Mouse (Mus musculus) frontal cortex, adult 2 months (tissue): ENCODE measurements at regions not wholly inside any gene's neighbourhood (a gene's known extent, or its start where the extent isn't known, plus 50 kb on each side); places are given as distances from the start of the nearest gene placed in this dataset.

Experiments
- DNase-seq, 2 experiments: peaks; one replicate each; pipeline ENCODE4 v3.0.0; 2022; ENCODE audit warnings: low spot score in 1 of 2; ENCODE audit errors: extremely low spot score in 1 of 2

- no peak for DNase-seq
Measured at GRCm38 (mm10) chr12:14930702-14931101, 778.8 kb upstream of the Fam84a start.

DNA sequence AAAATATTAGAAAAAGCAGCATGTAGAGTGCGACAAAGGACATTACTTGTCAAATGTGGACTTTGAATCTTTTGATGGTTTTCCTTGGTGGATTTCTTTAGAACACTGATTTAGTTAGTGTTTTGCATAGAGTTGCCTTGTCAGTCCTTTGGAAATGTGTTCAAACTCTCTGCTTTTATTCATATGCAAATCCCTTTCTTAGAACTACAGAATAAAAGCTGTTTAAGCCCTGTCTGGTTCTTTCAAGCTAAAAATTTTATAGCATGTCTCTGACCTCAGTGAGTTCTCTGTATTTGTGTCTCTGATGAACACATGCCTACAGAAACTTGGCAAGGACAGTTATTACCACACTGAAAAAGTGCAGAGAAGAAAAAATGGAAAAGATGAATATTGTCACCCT, 775.7 kb upstream of the Fam84a start:
- no peak for DNase-seq

- no peak for DNase-seq
Measured at GRCm38 (mm10) chr12:14923768-14924167, 771.9 kb upstream of the Fam84a start.

DNA sequence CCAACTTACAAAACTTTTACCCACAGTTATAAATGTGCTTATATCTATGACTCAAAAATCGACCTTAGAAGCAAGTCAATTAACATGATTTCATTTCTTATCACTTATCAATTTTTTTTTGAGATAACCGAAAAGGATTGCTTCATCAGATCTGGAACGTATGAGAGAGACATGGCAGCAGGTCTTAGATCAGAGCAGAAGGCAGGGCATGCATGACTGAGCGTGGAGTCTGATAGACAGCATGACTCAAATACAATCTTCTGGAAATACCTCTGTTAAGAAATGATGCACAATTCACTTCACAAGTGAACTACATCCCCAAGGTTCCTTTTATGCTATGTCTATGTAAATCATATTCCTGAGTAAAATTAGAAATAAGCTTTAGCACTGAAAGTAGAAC, 760.1 kb upstream of the Fam84a start:
- no peak for DNase-seq

DNA sequence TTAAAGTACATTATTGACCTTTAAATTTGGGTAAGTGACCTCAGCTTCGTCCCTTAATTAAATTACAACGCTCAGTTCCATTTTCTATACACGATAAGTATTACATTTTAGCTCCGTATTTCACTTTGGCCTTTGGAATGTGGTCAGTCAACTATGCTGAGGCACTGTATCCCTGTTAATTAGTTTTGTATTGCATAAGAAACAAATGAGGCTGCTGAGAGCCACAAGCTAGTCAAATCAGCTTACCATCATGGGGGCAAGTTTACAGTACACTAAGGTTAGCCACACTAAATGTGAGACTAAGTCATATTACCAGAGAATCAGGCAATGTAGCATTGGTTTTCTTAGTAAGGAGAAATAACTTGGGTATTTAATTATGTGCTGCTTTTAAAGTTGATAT, 731.3 kb upstream of the Fam84a start:
- DNase-seq, result no peak

DNA sequence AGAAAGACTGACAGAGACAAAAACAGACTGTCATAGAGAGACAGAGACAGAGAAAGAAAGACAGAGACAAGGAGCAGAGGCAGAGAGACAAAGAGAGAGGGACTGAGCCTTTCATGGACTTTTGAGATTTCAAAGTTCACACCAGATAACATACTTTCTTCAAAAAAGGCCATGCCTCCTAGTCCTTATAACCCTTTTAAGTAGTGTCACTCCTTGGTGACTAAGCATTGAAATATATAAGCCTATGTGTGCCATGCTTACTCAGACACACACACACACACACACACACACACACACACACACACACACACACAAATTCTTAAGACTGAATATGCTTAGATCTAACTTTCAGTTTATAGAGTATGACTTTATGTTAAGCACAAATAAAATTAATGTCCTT, 728.6 kb upstream of the Fam84a start:
- no peak for DNase-seq

- no peak for DNase-seq
Measured at GRCm38 (mm10) chr12:14875290-14875689, 723.4 kb upstream of the Fam84a start.

- DNase-seq, result peak in 1 of 2 experiments; percentile 26
Measured at GRCm38 (mm10) chr12:14871336-14871910, 719.6 kb upstream of the Fam84a start.

GRCm38 (mm10) chr12:14859809-14860570, 708.1 kb upstream of the Fam84a start:
- no peak for DNase-seq

- no peak for DNase-seq
Measured at GRCm38 (mm10) chr12:14859057-14859456, 707.2 kb upstream of the Fam84a start.

- no peak for DNase-seq
Measured at GRCm38 (mm10) chr12:14835510-14835909, 683.7 kb upstream of the Fam84a start.
